Mouse (Mus musculus) thymus, adult 2 months (tissue): Measurements from ENCODE around the gene Acr.

Experiments
- CTCF ChIP-seq: fragments of 200-500 bp; IDR thresholded peaks from 2 replicates; pipeline ENCODE4 v1.5.1; 2012; ENCODE audit warnings: mild to moderate bottlenecking, control low read depth, low read length, moderate library complexity, borderline replicate concordance; ENCODE audit not compliant: control insufficient read depth, poor library complexity, insufficient read depth; ENCODE audit errors: extremely low read depth
- POLR2A ChIP-seq: fragments of 200-500 bp; IDR thresholded peaks from 2 replicates; pipeline ENCODE4 v1.6.1; 2012; ENCODE audit warnings: mild to moderate bottlenecking, low read length, control low read depth, moderate library complexity; ENCODE audit not compliant: control insufficient read depth, poor library complexity, insufficient read depth; ENCODE audit errors: extremely low read depth

- TF ChIP-seq POLR2A (no peak), CTCF (no peak)
Measured at GRCm38 (mm10) chr15:89623626-89623959, 55.5 kb downstream of the Acr start.
